Mouse (Mus musculus) colon, adult 2 months (tissue): Measurements from ENCODE around the gene Cnot11. TPM values are rescaled to one million over a fixed set of nuclear protein-coding genes. Genes with fewer than 3 reads are reported as not detected.

ENCODE experiments used
- polyA plus RNA-seq: library from polyadenylated mRNA; depleted of rRNA; stranded (reverse); fragments of >200 nt; gene quantifications from 2 replicates; pipeline ENCODE4 v1.2.3, GENCODE M21; 2012; rRNA removed

Cnot11 gene
- 18.4 and 22.4 TPM in 2 replicates for polyA plus RNA-seq

GRCm38 (mm10) chr1:39534831-39535230 is at the start of gene Cnot11:
TSS of gene Cnot11 (plus strand) at chr1:39534992.

GRCm38 (mm10) chr1:39577253-39577705 is 42.5 kb downstream of the Cnot11 start, which contains the start of gene Rnf149:
TSS of gene Rnf149 (minus strand) at chr1:39577405.

Other genes starting within 250 kb of the Cnot11 start
- 161 and 174 TPM in 2 replicates for gene Rpl31, start 167.2 kb upstream of the Cnot11 start, polyA plus RNA-seq
- gene Tbc1d8, start 56.2 kb upstream of the Cnot11 start, polyA plus RNA-seq: 13.5 and 15.7 TPM in 2 replicates
- gene Rnf149, start 42.4 kb downstream of the Cnot11 start, polyA plus RNA-seq: 51.8 and 57.8 TPM in 2 replicates
- 0.21 and 0.22 TPM in 2 replicates for gene Creg2, start 116.5 kb downstream of the Cnot11 start, polyA plus RNA-seq
- gene Rfx8, start 186.0 kb downstream of the Cnot11 start, polyA plus RNA-seq: 0.10 TPM in 1 of 2 replicates, not detected in the other